ENCODE assay signal across 10 mouse cellular contexts in genomic region chr19:43890487-43890886, GRCm38 (mm10). TPM values are rescaled to one million over a fixed set of nuclear protein-coding genes. Genes with fewer than 3 reads are reported as not detected.
DNase-seq lines count a peak whose midpoint lies in the region; ATAC-seq lines count a peak whose summit lies in the region.
"Had no signal": no experiment of that assay in that cellular context is flagged by ENCODE, and none has a peak within 500 bp of the region (broad histone marks: within the 10 kb centered on the region; RNA-seq: fewer than 3 reads in every experiment).

No protein-coding gene starts in this region.

- peaks cover 5% of the 10 kb centered on the region; the same call in 1 of the 2 replicates for H3K36me3 ChIP-seq in heart, embryonic 10.5 days
- no peaks in the 10 kb centered on the region for H3K36me3 ChIP-seq in lung, embryonic 16.5 days (ENCODE audit: control insufficient read depth, insufficient read depth, low read length)

- H3K27ac ChIP-seq in heart, embryonic 10.5 days, result peak overlapping the region; percentile 63; the same call in 1 of the 2 replicates
- peak overlapping the region; percentile 91 for H3K27ac ChIP-seq in lung, embryonic 16.5 days (ENCODE audit: low read length)

- H3K4me1 ChIP-seq in heart, embryonic 10.5 days, result peaks cover 20% of the 10 kb centered on the region
- peaks cover 21% of the 10 kb centered on the region for H3K4me1 ChIP-seq in lung, embryonic 16.5 days (replicated peaks; ENCODE audit: control insufficient read depth, insufficient read depth, low read length)
- H3K4me1 ChIP-seq: megakaryocyte, embryonic 14.5 days had no signal

- peak; percentile 53 for ATAC-seq in lung, embryonic 16.5 days (ENCODE audit: low read depth)

- H3K9me3 ChIP-seq in heart, embryonic 10.5 days, result no peaks in the 10 kb centered on the region
- H3K9me3 ChIP-seq in lung, embryonic 16.5 days (ENCODE audit: control insufficient read depth, low read length), result no peaks in the 10 kb centered on the region

- WGBS in heart, embryonic 10.5 days, result 62% methylated on average over 5 of the region's 5 CpGs
- WGBS in lung, embryonic 16.5 days, result 39% methylated on average over 5 of the region's 5 CpGs

- H3K4me3 ChIP-seq in heart, embryonic 10.5 days, result no peak overlapping the region
- H3K4me3 ChIP-seq in lung, embryonic 16.5 days (ENCODE audit: low read length), result peak overlapping the region; percentile 1
- H3K4me3 ChIP-seq: megakaryocyte, embryonic 14.5 days had no signal

- peak overlapping the region; percentile 19 for H3K4me2 ChIP-seq in lung, embryonic 16.5 days (ENCODE audit: low read depth, low read length)

- no peaks in the 10 kb centered on the region for H3K27me3 ChIP-seq in heart, embryonic 10.5 days (ENCODE audit: insufficient read depth, poor library complexity, severe bottlenecking)
- H3K27me3 ChIP-seq in lung, embryonic 16.5 days (ENCODE audit: control insufficient read depth, insufficient read depth, low read depth, low read length), result no peaks in the 10 kb centered on the region
- H3K27me3 ChIP-seq: megakaryocyte, embryonic 14.5 days had no signal

- peak overlapping the region; percentile 44 for H3K9ac ChIP-seq in lung, embryonic 16.5 days (ENCODE audit: low read length)

- intact Hi-C loops in heart, postnatal 14 days (cut with DNase I), result no loop called here
- intact Hi-C loops in left cerebral cortex, postnatal 14 days (cut with DNase I), result no loop called here

- no peak for DNase-seq in heart, embryonic 10.5 days (ENCODE audit: low spot score)
- DNase-seq in heart, postnatal 14 days, result no peak
- DNase-seq in fat pad, adult 2 months (ENCODE audit: extremely low read depth, low read depth, low spot score), result peak; percentile 66
- peak; percentile 74 to 87 for DNase-seq in kidney, postnatal 25 days
- DNase-seq in layer of hippocampus, adult 8-10 months (ENCODE audit: low spot score in 2 of 2), result no peak
- DNase-seq in spleen, postnatal 10 days (ENCODE audit: low spot score in 2 of 2), result no peak
- DNase-seq in left cerebral cortex, postnatal 14 days (ENCODE audit: low spot score in 2 of 2), result no peak
- DNase-seq: spleen, adult 18-20 months had no signal

RNA-seq across cellular contexts. Expression of gene Dnmbp, which starts 49.5 kb away (rescaled TPM):
- polyA plus RNA-seq in heart, embryonic 10.5 days (2016; fragmentation: Nextera tagmentation; extraction: Ambion mirVana), result 11.9 and 15.1 TPM in 2 replicates
- total RNA-seq in heart, postnatal 14 days (2021), result 1 to 10 TPM; 8.3 to 9.9 TPM
- polyA plus RNA-seq in lung, embryonic 16.5 days (2015; fragmentation: Nextera tagmentation; extraction: Ambion mirVana), result 20.4 and 22.1 TPM in 2 replicates
- total RNA-seq in layer of hippocampus, adult 8-10 months (2022), result 10 to 100 TPM; 10.8 to 13.3 (median 11.7) TPM
- 10 to 100 TPM in 1 of 2 experiments, 1 to 10 TPM in 1; 9.4 to 10.7 TPM for total RNA-seq in left cerebral cortex, postnatal 14 days (2021)

Comparison
In these comparisons a context has a peak if more than half of its experiments do, and no peak if none do; other contexts are left out.
1. DNase-seq: peak in fat pad, adult 2 months (single experiment) and kidney, postnatal 25 days (2 of 2); none in heart, embryonic 10.5 days (single experiment), heart, postnatal 14 days (0 of 2), layer of hippocampus, adult 8-10 months (0 of 2), spleen, postnatal 10 days (0 of 2) and left cerebral cortex, postnatal 14 days (0 of 2).